Mouse (Mus musculus) CD4-positive helper T cell, adult 2 months (primary cell): Measurements from ENCODE around the gene Kdm4c.
"Not testable (repeated sequence)": the region's sequence is repeated elsewhere in the genome, so short reads cannot be mapped to it uniquely, and the experiment has no call there.

Experiments
- DNase-seq: peaks from one replicate; pipeline ENCODE4 v3.0.0-alpha.2; 2012; ENCODE audit warnings: low read depth, missing footprints, low spot score

The Kdm4c gene

GRCm38 (mm10) chr4:74311135-74311534 is 68.8 kb downstream of the Kdm4c start:
- DNase-seq = no peak

- DNase-seq = peak; percentile 5
Measured at GRCm38 (mm10) chr4:74312858-74313257, 70.6 kb downstream of the Kdm4c start.

GRCm38 (mm10) chr4:74315388-74315787 is 73.1 kb downstream of the Kdm4c start:
- DNase-seq = no peak

DNA sequence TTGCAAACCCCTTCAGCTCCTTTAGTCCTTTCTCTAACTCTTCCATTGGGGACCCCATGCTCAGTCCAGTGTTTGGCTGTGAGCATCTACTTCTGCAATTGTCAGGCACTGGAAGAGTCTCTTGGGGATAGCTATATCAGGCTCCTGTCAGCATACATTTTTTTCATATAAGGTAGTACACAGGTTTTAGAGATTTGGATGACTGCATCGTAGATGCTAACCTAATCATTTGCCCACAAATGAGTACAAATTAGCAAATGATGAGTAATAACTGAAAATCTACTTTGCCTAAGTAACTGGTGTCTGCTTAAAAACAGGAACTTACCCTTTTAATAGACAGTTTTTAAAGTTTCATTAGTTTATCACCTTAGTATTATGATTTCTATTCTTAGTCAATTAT is 77.0 kb downstream of the Kdm4c start:
- DNase-seq = no peak

DNA sequence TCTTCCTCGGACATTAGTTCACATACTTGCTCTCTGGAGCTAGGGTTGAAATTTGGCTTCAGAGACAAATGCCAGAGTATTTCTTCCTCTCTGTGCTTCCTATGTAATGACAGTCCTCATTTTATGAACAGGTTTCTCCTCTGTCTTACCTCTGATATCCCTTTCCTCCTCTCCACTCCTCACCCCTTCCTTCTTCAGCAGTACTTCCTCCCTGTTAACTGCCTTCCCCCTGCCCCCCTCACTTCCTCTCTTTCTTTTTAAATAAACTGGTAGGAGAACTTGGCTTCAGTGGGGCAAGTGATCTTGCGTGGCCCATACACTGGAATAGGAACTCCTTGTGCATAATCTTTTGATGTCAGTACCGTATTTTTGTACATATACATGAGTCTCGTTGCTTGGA is 115.2 kb downstream of the Kdm4c start:
- no peak for DNase-seq

GRCm38 (mm10) chr4:74360274-74360673 is 118.0 kb downstream of the Kdm4c start:
- DNase-seq = no peak

- DNase-seq = no peak
Measured at GRCm38 (mm10) chr4:74386583-74386982, 144.3 kb downstream of the Kdm4c start.

DNA sequence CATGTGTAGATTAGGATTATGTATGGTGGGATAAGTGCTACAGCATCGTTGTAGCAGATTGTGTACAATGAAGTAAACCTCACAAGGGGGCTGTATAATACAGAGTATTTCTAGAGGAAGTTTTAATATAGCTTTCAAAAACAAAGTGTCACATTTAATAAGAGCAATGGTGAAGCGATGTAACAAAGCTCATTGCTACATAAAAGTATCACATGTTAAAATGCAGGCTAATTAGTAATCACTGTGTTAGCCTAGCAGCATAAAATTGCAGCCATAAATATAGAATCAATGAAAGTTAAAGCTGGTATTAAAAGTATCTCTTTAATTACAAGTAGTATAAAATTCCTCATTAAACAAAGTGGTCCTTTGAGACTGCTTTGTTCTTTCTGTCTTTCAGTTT is 150.9 kb downstream of the Kdm4c start:
- DNase-seq = no peak

GRCm38 (mm10) chr4:74396562-74396961 is 154.3 kb downstream of the Kdm4c start:
- DNase-seq = no peak

- DNase-seq = not testable (repeated sequence)
Measured at GRCm38 (mm10) chr4:74401617-74402313, 159.5 kb downstream of the Kdm4c start.

GRCm38 (mm10) chr4:74408731-74409130 is 166.4 kb downstream of the Kdm4c start:
- DNase-seq = no peak

DNA sequence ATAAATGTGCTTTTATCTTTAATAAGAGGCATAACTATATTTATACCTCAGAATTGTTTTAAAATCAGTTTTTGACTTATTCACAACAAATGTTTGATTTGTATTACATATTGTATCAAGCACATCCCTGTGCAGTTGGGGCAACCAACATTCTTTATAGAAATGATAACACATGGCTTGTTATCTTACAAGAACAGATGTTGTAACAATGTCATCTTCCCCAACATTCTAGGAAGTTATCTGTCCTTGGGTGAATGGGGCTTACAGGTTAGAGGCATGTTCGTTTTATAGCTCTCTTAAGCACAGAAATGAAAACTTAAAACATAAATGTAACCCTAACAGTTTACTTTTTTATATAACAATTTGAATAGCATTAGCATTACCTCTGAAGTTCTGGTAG is 177.5 kb downstream of the Kdm4c start:
- no peak for DNase-seq
